Mouse (Mus musculus): ENCODE data around the gene Hnrnpdl. TPM values are rescaled to one million over a fixed set of nuclear protein-coding genes. Genes with fewer than 3 reads are reported as not detected.

The Hnrnpdl gene
- polyA plus RNA-seq, 1 experiment from 2014 or later, result 58.8 TPM

- Histone ChIP-seq H3K27me3 (ENCODE audit: control insufficient read depth, insufficient read depth, low read length) (no peaks in the 10 kb centered on the region), H3K36me3 (ENCODE audit: control insufficient read depth, insufficient read depth, low read length) (no peaks in the 10 kb centered on the region), H3K9ac (ENCODE audit: low read length) (no peak overlapping the region), H3K27ac (replicated peaks) (no peak overlapping the region), H3K4me1 (replicated peaks; ENCODE audit: control insufficient read depth, insufficient read depth) (no peaks in the 10 kb centered on the region; the same call in 1 of the 2 replicates), H3K4me2 (replicated peaks; ENCODE audit: low read depth) (no peak overlapping the region), H3K4me3 (ENCODE audit: low read depth, low read length) (no peak overlapping the region), H3K9me3 (ENCODE audit: control insufficient read depth, low read length) (no peaks in the 10 kb centered on the region)
- peak; percentile 10; the same call in 1 of the 2 replicates for ATAC-seq (ENCODE audit: low FRiP score, low TSS enrichment)
- no peak for DNase-seq (ENCODE audit: low spot score)
- WGBS, result 49% methylated on average over 8 of the region's 8 CpGs
- TF ChIP-seq CTCF (IDR thresholded peaks at IDR 0.05; ENCODE audit: low read depth), result no peak
- TF ChIP-seq EP300 (optimal IDR thresholded peaks at IDR 0.05), result no peak
These were observed 39.0 kb downstream of the Hnrnpdl start for GRCm38 (mm10) chr5:100000500-100000899.

DNA sequence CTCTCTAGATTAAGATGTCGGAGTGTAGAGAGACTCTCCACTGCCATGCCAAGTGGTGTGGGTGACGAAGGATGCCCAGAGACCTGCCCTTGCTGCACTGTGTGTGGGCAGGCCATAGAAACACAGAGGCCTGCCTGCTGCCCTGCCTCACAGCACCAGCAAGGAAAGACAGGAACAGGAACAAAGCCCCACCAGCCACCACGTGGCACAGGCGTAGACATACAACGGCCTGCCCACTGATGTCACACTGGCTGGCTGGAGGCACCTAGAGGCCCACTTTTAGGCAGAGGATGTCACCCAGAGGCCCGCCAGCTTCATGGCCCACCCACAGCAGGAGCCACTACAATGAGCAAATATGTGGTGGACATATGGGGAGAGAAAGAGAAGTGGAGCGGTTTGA lies 39.4 kb downstream of the Hnrnpdl start:
- peak; percentile 15; the same call in 1 of the 2 replicates for ATAC-seq (ENCODE audit: low FRiP score, low TSS enrichment)
- WGBS, result 79% methylated on average over 7 of the region's 7 CpGs
- Histone ChIP-seq H3K4me1 (replicated peaks; ENCODE audit: control insufficient read depth, insufficient read depth) (no peaks in the 10 kb centered on the region; the same call in 1 of the 2 replicates), H3K4me3 (ENCODE audit: low read depth, low read length) (no peak overlapping the region), H3K36me3 (ENCODE audit: control insufficient read depth, insufficient read depth, low read length) (no peaks in the 10 kb centered on the region), H3K9ac (ENCODE audit: low read length) (no peak overlapping the region), H3K27ac (replicated peaks) (no peak overlapping the region), H3K9me3 (ENCODE audit: control insufficient read depth, low read length) (no peaks in the 10 kb centered on the region), H3K27me3 (ENCODE audit: control insufficient read depth, insufficient read depth, low read length) (no peaks in the 10 kb centered on the region), H3K4me2 (replicated peaks; ENCODE audit: low read depth) (no peak overlapping the region)
- TF ChIP-seq CTCF (IDR thresholded peaks at IDR 0.05; ENCODE audit: low read depth) (no peak), EP300 (optimal IDR thresholded peaks at IDR 0.05) (no peak)
- no peak for DNase-seq (ENCODE audit: low spot score)

GRCm38 (mm10) chr5:99994680-99995079 lies 44.8 kb downstream of the Hnrnpdl start:
- H3K9me3 ChIP-seq (ENCODE audit: control insufficient read depth, low read length), result no peaks in the 10 kb centered on the region
- 86% methylated on average over 3 of the region's 3 CpGs for WGBS
- H3K4me1 ChIP-seq (replicated peaks; ENCODE audit: control insufficient read depth, insufficient read depth), result no peaks in the 10 kb centered on the region
- H3K4me2 ChIP-seq (replicated peaks; ENCODE audit: low read depth), result no peak overlapping the region
- no peak overlapping the region for H3K9ac ChIP-seq (ENCODE audit: low read length)
- TF ChIP-seq CTCF (IDR thresholded peaks at IDR 0.05; ENCODE audit: low read depth), result no peak
- no peak for TF ChIP-seq EP300 (optimal IDR thresholded peaks at IDR 0.05)
- DNase-seq (ENCODE audit: low spot score) (no peak), ATAC-seq (ENCODE audit: low FRiP score, low TSS enrichment) (no peak)
- no peak overlapping the region for H3K27ac ChIP-seq (replicated peaks)
- no peaks in the 10 kb centered on the region for H3K27me3 ChIP-seq (ENCODE audit: control insufficient read depth, insufficient read depth, low read length)
- H3K36me3 ChIP-seq (ENCODE audit: control insufficient read depth, insufficient read depth, low read length), result no peaks in the 10 kb centered on the region
- no peak overlapping the region for H3K4me3 ChIP-seq (ENCODE audit: low read depth, low read length)

- 0 out of 2 replicates have a peak, but pooled peaks have one; percentile 65 for ATAC-seq (ENCODE audit: low FRiP score, low TSS enrichment)
- H3K36me3 ChIP-seq (ENCODE audit: control insufficient read depth, insufficient read depth, low read length), result no peaks in the 10 kb centered on the region
- no peak overlapping the region for H3K27ac ChIP-seq (replicated peaks)
- no peak overlapping the region for H3K4me3 ChIP-seq (ENCODE audit: low read depth, low read length)
- DNase-seq (ENCODE audit: low spot score), result no peak
- TF ChIP-seq CTCF (IDR thresholded peaks at IDR 0.05; ENCODE audit: low read depth) (no peak), EP300 (optimal IDR thresholded peaks at IDR 0.05) (no peak)
- no peak overlapping the region for H3K9ac ChIP-seq (ENCODE audit: low read length)
- H3K4me1 ChIP-seq (replicated peaks; ENCODE audit: control insufficient read depth, insufficient read depth), result no peaks in the 10 kb centered on the region
- WGBS, result 83% methylated on average over 3 of the region's 3 CpGs
- no peak overlapping the region for H3K4me2 ChIP-seq (replicated peaks; ENCODE audit: low read depth)
- H3K27me3 ChIP-seq (ENCODE audit: control insufficient read depth, insufficient read depth, low read length), result no peaks in the 10 kb centered on the region
- no peaks in the 10 kb centered on the region for H3K9me3 ChIP-seq (ENCODE audit: control insufficient read depth, low read length)
These were observed 45.3 kb downstream of the Hnrnpdl start for GRCm38 (mm10) chr5:99994166-99994565.

Other genes with a start within 250 kb of the Hnrnpdl start
- 0.15 and 0.21 TPM in 2 replicates for gene Vamp9, start 133.4 kb downstream of the Hnrnpdl start, polyA plus RNA-seq (2015; fragmentation: Nextera tagmentation; extraction: Ambion mirVana)
- 53.5 and 61.4 TPM in 2 replicates for gene Hnrnpd, start 60.7 kb downstream of the Hnrnpdl start, polyA plus RNA-seq (2015; fragmentation: Nextera tagmentation; extraction: Ambion mirVana)
- 1.9 and 2.6 TPM in 2 replicates for gene 4930524J08Rik, start 60.6 kb downstream of the Hnrnpdl start, polyA plus RNA-seq (2015; fragmentation: Nextera tagmentation; extraction: Ambion mirVana)
- 23.4 and 23.5 TPM in 2 replicates for gene Enoph1, start 321 bp upstream of the Hnrnpdl start, polyA plus RNA-seq (2015; fragmentation: Nextera tagmentation; extraction: Ambion mirVana)
- 2.4 and 2.5 TPM in 2 replicates for gene Tmem150c, start 120.1 kb upstream of the Hnrnpdl start, polyA plus RNA-seq (2015; fragmentation: Nextera tagmentation; extraction: Ambion mirVana)